Mouse (Mus musculus) liver, adult (tissue): Measurements from ENCODE around the gene Gm3604.
"Not testable (repeated sequence)": the region's sequence is repeated elsewhere in the genome, so short reads cannot be mapped to it uniquely, and the experiment has no call there.

Experiments
- GATA4 ChIP-seq: IDR thresholded peaks from 2 replicates; pipeline ENCODE4 v1.6.1; 2014; ENCODE audit warnings: mild to moderate bottlenecking, low read length; ENCODE audit not compliant: insufficient replicate concordance

The Gm3604 gene

GRCm38 (mm10) chr13:62382952-62383351 lies at the start of gene Gm3604:
Gene Gm3604 (minus strand): TSS chr13:62383177.
- not testable (repeated sequence) for TF ChIP-seq GATA4

- no peak for TF ChIP-seq GATA4
Observed at GRCm38 (mm10) chr13:62331786-62332185, 51.2 kb downstream of the Gm3604 start.

GRCm38 (mm10) chr13:62331381-62331780 lies 51.6 kb downstream of the Gm3604 start:
- no peak for TF ChIP-seq GATA4
